Mouse (Mus musculus): ENCODE results near the gene Ap4e1.

DNA sequence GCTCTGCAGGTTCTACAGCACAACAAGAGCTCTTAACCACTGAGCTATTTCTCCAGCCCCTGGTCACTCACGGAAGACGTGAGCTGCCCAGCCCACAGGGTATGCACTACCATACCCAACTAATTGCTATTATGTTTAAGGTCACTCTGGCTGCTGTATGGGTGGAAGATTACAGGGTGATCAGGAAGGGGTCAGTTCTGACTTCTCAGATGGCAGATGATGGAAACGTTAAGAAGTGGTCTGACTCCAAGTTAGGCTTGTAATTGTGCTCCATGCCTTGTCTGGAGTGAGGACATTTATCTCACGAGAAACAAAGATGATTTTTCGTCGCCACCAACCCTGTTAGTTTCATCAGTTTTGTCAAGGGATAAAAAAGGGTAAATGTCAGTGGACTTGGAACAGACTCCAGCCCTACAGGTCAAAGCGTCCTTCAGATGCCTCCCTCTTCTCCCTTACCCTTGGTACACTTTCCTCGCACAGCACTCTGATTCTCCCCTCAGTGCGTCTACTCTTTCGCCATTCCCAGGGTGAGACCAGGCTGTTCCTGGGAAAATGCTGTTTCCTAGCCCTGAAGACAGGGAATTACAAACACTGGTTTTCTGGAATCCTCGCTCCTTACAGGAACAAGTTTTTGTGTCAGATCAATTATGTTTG is 61.4 kb downstream of the Ap4e1 start:
- TF ChIP-seq POLR2A (IDR thresholded peaks at IDR 0.05; ENCODE audit: low read depth, low read length) = no peak
- no peak for TF ChIP-seq CTCF (IDR thresholded peaks at IDR 0.05; ENCODE audit: extremely low read depth, insufficient read length, insufficient replicate concordance, low read depth, low read length)

Data from small intestine, adult 2 months (tissue).